Mouse (Mus musculus) liver, embryonic 14.5 days (tissue): ENCODE results near the gene Mical2. TPM values are rescaled to one million over a fixed set of nuclear protein-coding genes. Genes with fewer than 3 reads are reported as not detected.

Source experiments
- ATAC-seq: fragments of 200-750 bp; cut with Nextera tagmentation; 2 replicates; pipeline ENCODE4 v1.8.0; 2017; ENCODE audit warnings: moderate number of reproducible peaks, mild to moderate bottlenecking, moderate library complexity; ENCODE audit not compliant: insufficient read depth
- DNase-seq, 3 experiments: peaks; one replicate each; pipeline ENCODE4 v3.0.0-alpha.2; 2012 to 2013; ENCODE audit warnings: low read depth in 3 of 3, low spot score in 3 of 3
- H3K27ac ChIP-seq: fragments of 300-500 bp; sonication (generic); 2 replicates; pipeline ENCODE4 v1.5.1; 2014; ENCODE audit warnings: moderate library complexity, mild to moderate bottlenecking, control low read depth, inconsistent platforms
- H3K27me3 ChIP-seq: fragments of 300-500 bp; sonication (generic); 2 replicates; pipeline ENCODE4 v1.6.1; 2014; ENCODE audit warnings: mild to moderate bottlenecking, low read length, moderate library complexity; ENCODE audit not compliant: control insufficient read depth, insufficient read depth
- H3K36me3 ChIP-seq: fragments of 300-500 bp; sonication (generic); replicated peaks from 2 replicates; pipeline ENCODE4 v1.6.1; 2014; ENCODE audit warnings: low read depth; ENCODE audit not compliant: control insufficient read depth, insufficient read depth
- H3K4me1 ChIP-seq, 2 experiments: fragments of 200-500 bp in 1 of 2; fragments of 300-500 bp in 1 of 2; sonication (generic) in 1 of 2; replicated peaks; 2 replicates each; pipeline ENCODE4 v1.6.1; 2012 to 2014; ENCODE audit warnings: antibody characterized with exemption in 1 of 2, inconsistent platforms in 1 of 2, low read length in 1 of 2; ENCODE audit not compliant: control insufficient read depth in 2 of 2, insufficient read depth in 2 of 2
- H3K4me2 ChIP-seq: fragments of 300-500 bp; sonication (generic); 2 replicates; pipeline ENCODE4 v1.6.1; 2014; ENCODE audit warnings: low read depth, mild to moderate bottlenecking, control low read depth, moderate library complexity
- H3K4me3 ChIP-seq, 2 experiments: fragments of 200-500 bp in 1 of 2; fragments of 300-500 bp in 1 of 2; sonication (generic) in 1 of 2; 2 replicates each; pipeline ENCODE4 v1.5.1; 2012 to 2014; ENCODE audit warnings: low read depth in 2 of 2, low read length in 2 of 2, mild to moderate bottlenecking in 2 of 2, control low read depth in 1 of 2, inconsistent platforms in 1 of 2, moderate library complexity in 1 of 2; ENCODE audit not compliant: insufficient read depth in 1 of 2
- H3K9ac ChIP-seq: fragments of 300-500 bp; sonication (generic); replicated peaks from 2 replicates; pipeline ENCODE4 v1.6.1; 2014; ENCODE audit warnings: mild to moderate bottlenecking, control low read depth, moderate library complexity
- H3K9me3 ChIP-seq: fragments of 300-500 bp; sonication (generic); 2 replicates; pipeline ENCODE4 v1.6.1; 2016; ENCODE audit warnings: low read length, mixed read lengths; ENCODE audit not compliant: control insufficient read depth
- CTCF ChIP-seq: IDR thresholded peaks from 2 replicates; pipeline ENCODE4 v1.5.1; 2016; ENCODE audit warnings: antibody characterized with exemption, low read depth, control low read depth
- EP300 ChIP-seq: IDR thresholded peaks from 2 replicates; pipeline ENCODE4 v1.6.1; 2016; ENCODE audit warnings: antibody characterized with exemption, low read depth
- WGBS: fragments of 180-500 bp; shearing (Covaris S2); extraction: QIAGEN DNeasy Blood & Tissue Kit; methylation state at CpG from one replicate; pipeline ENCODE4 v1.1.7; 2014; ENCODE audit not compliant: insufficient replicate concordance; 5-methylcytosine and 5-hydroxymethylcytosine counted together
- polyA plus RNA-seq, 2 experiments: library from polyadenylated mRNA; depleted of rRNA in 1 of 2; stranded (reverse) in 1 of 2; unstranded in 1 of 2; fragments of >200 nt; fragmentation: Nextera tagmentation in 1 of 2; extraction: Ambion mirVana in 1 of 2; gene quantifications; 2 replicates each; pipeline versions ENCODE4 v1.2.1 to v1.2.3; 2012 to 2014

Gene Mical2
- polyA plus RNA-seq, 2 experiments, result 1.2 to 1.4 TPM

DNA sequence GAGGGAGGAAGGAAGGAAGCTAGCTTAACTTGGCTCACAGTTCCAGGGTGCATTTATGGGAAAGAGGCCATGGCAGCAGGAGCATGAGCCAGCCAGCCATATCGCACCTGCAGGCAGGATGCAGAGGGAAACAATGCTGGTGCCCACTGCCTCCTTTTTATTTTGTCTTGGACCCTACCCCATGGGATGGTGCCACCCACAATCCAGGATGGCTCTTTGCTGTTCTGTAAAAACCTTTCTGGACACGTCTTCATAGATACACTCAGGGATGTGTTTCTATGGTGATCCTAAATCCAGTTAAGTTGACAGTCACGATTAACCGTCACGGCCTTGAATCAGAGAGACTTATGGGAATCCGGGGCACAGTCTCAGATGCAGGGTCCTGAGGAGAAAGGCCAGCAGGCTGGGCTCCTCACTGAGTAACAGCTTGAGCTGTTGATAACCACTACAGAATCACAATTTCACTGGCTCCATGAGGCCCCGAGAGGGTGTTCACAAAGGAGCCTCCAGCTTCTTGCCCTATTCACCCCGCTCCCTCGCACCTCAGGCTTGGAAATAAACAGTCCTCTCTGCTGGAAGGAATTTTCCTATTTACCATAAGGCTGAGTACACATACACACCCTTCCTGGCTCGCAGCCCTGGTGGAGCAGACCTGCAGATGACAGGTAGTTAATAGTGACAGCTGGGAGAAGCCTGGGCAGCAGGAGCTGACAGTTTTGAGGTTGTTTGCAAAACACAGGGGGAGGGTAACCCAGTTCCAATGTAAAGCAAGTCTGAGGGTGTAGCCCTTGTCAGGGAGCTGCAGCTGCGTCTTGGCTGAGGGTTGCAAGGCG is 218.7 kb downstream of the Mical2 start:
- 45% methylated on average over 12 of the region's 12 CpGs for WGBS
- Histone ChIP-seq H3K27ac (no peak overlapping the region), H3K4me1 (peaks cover 0 to 8% of the 10 kb centered on the region in 2 experiments; a peak in 1 of 4 replicates), H3K4me3 (no peak overlapping the region), H3K36me3 (no peaks in the 10 kb centered on the region), H3K9me3 (no peaks in the 10 kb centered on the region), H3K27me3 (no peaks in the 10 kb centered on the region), H3K4me2 (no peak overlapping the region), H3K9ac (no peak overlapping the region)
- ATAC-seq (no peak), DNase-seq (no peak)
- TF ChIP-seq EP300 (no peak), CTCF (no peak)

DNA sequence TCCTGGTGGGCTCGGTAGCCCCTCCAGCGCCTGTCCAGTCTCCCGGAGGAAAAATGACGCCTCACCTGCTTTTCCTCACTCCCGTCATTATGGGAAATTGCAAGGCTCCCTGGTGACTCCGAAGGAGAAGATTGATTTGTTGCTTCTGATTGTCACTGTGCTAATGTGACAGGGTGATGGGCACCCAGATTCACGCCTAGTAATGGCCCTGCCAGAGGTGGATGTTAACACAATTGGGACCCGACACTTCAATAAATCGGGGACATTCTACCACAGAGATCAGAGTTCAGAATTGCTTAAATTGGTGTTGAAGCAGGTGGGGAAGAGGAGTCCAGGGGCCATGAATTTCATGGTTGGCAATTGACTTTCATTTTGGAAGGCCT is 219.3 kb downstream of the Mical2 start:
- ATAC-seq (no peak), DNase-seq (no peak)
- Histone ChIP-seq H3K9ac (no peak overlapping the region), H3K9me3 (no peaks in the 10 kb centered on the region), H3K4me3 (no peak overlapping the region), H3K4me2 (no peak overlapping the region), H3K4me1 (peaks cover 0 to 8% of the 10 kb centered on the region in 2 experiments; a peak in 1 of 4 replicates), H3K36me3 (no peaks in the 10 kb centered on the region), H3K27ac (no peak overlapping the region), H3K27me3 (no peaks in the 10 kb centered on the region)
- no peak for TF ChIP-seq CTCF
- TF ChIP-seq EP300, result no peak
- 38% methylated on average over 9 of the region's 9 CpGs for WGBS

GRCm38 (mm10) chr7:112446498-112446897 is 220.8 kb downstream of the Mical2 start:
- H3K27ac ChIP-seq, result no peak overlapping the region
- no peak overlapping the region for H3K4me3 ChIP-seq
- no peak for ATAC-seq
- H3K36me3 ChIP-seq, result no peaks in the 10 kb centered on the region
- H3K27me3 ChIP-seq, result no peaks in the 10 kb centered on the region
- H3K9ac ChIP-seq, result no peak overlapping the region
- WGBS, result 51% methylated on average over 4 of the region's 4 CpGs
- H3K4me2 ChIP-seq, result no peak overlapping the region
- TF ChIP-seq EP300 (no peak), CTCF (no peak)
- peaks cover 0 to 6% of the 10 kb centered on the region in 2 experiments; a peak in 1 of 4 replicates for H3K4me1 ChIP-seq
- H3K9me3 ChIP-seq, result no peaks in the 10 kb centered on the region
- no peak for DNase-seq

- Histone ChIP-seq H3K36me3 (no peaks in the 10 kb centered on the region), H3K9ac (no peak overlapping the region), H3K27me3 (no peaks in the 10 kb centered on the region), H3K4me2 (no peak overlapping the region), H3K9me3 (no peaks in the 10 kb centered on the region), H3K4me3 (no peak overlapping the region), H3K27ac (no peak overlapping the region), H3K4me1 (peaks cover 0 to 9% of the 10 kb centered on the region in 2 experiments; a peak in 1 of 4 replicates)
- ATAC-seq (peak; percentile 58), DNase-seq (peak; percentile 9 to 23 (median 9))
- TF ChIP-seq EP300 (no peak), CTCF (no peak)
- WGBS, result 59% methylated on average over 8 of the region's 8 CpGs
Measured at GRCm38 (mm10) chr7:112449954-112450700, 224.5 kb downstream of the Mical2 start.

DNA sequence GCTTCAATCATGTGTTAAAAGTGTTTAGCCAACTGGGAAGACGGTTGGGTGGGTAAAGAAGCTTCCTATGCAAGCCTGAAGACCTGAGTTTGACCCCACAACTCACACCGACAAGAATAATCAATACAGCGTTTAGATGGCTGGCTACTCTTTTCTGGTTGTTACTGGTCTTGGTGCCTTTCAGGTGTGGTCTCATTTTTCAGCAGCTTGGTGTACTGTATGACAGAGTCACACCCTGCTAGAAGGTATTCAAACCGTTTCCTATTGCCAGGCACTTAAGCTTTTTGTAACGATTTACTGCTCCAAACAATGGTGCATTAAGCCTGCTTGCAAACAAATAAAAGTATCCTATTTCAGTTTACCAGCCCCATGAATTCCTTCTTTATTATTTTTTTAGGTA is 226.8 kb downstream of the Mical2 start:
- Histone ChIP-seq H3K36me3 (no peaks in the 10 kb centered on the region), H3K9me3 (no peaks in the 10 kb centered on the region), H3K4me3 (no peak overlapping the region), H3K4me1 (0 out of 4 replicates have a peak, but pooled peaks cover 0 to 3% of the 10 kb centered on the region in 2 experiments), H3K4me2 (no peak overlapping the region), H3K27me3 (no peaks in the 10 kb centered on the region), H3K9ac (no peak overlapping the region), H3K27ac (no peak overlapping the region)
- WGBS, result 37% methylated on average over 5 of the region's 5 CpGs
- TF ChIP-seq CTCF, result no peak
- no peak for TF ChIP-seq EP300
- ATAC-seq, result no peak
- no peak for DNase-seq
